Mouse (Mus musculus) lung, adult 2 months (tissue): ENCODE measurements at regions not wholly inside any gene's neighbourhood (a gene's known extent, or its start where the extent isn't known, plus 50 kb on each side); places are given as distances from the start of the nearest gene placed in this dataset.

Experiments used
- DNase-seq: peaks from one replicate; pipeline ENCODE4 v3.0.0; 2022
- H3K4me1 ChIP-seq: fragments of 200-500 bp; 2 replicates; pipeline ENCODE4 v1.6.1; 2011; ENCODE audit warnings: low read length; ENCODE audit not compliant: control insufficient read depth, insufficient read depth
- H3K4me3 ChIP-seq: fragments of 200-500 bp; replicated peaks from 2 replicates; pipeline ENCODE3; 2011; ENCODE audit warnings: low read depth, mild to moderate bottlenecking, control low read depth, low read length; ENCODE audit errors: extremely low read depth
- CTCF ChIP-seq: fragments of 200-500 bp; IDR thresholded peaks from 2 replicates; pipeline ENCODE4 v1.5.1; 2011; ENCODE audit warnings: mild to moderate bottlenecking, low read length, control low read depth; ENCODE audit not compliant: insufficient read depth
- POLR2A ChIP-seq: fragments of 200-500 bp; IDR thresholded peaks from 2 replicates; pipeline ENCODE4 v1.6.1; 2011; ENCODE audit warnings: low read depth, mild to moderate bottlenecking, control low read depth, low read length, borderline replicate concordance; ENCODE audit errors: extremely low read depth
- WGBS: fragments of 180-500 bp; shearing (Covaris S2); methylation state at CpG from one replicate; pipeline ENCODE4 v1.1.7; 2018; 5-methylcytosine and 5-hydroxymethylcytosine counted together

GRCm38 (mm10) chr2:18617520-18617919, 54.7 kb upstream of the Commd3 start:
- no peak for DNase-seq
- no peak for TF ChIP-seq CTCF
- H3K4me3 ChIP-seq, result no peak overlapping the region
- H3K4me1 ChIP-seq, result no peaks in the 10 kb centered on the region
- WGBS, result 44% methylated on average over 5 of the region's 5 CpGs

DNA sequence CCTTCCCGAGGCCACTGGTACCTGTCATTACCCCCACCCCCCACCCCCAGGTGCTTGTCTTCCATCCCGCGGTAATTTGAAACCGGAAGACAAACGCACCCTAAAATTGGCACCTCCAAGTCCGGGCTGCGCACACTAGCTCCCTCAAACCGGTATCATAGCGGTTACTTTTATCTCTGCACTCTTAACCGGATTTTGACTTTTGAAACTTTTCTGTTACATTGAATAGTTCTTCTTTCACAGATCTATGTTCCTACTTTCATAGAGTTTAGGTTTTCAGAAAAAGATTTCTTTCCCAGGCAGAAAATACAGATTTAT, 62.4 kb upstream of the Commd3 start:
- Histone ChIP-seq H3K4me3 (peak overlapping the region; percentile 59), H3K4me1 (peaks cover 4% of the 10 kb centered on the region)
- TF ChIP-seq CTCF (no peak), POLR2A (no peak)
- 20% methylated on average over 10 of the region's 10 CpGs for WGBS
- DNase-seq, result no peak

- WGBS, result 2% methylated on average over 51 of the region's 51 CpGs
- DNase-seq, result peak; percentile 21
- TF ChIP-seq CTCF (no peak), POLR2A (no peak)
- Histone ChIP-seq H3K4me3 (peak overlapping the region; percentile 59), H3K4me1 (peaks cover 4% of the 10 kb centered on the region)
Measured at GRCm38 (mm10) chr2:18609075-18609867, 62.9 kb upstream of the Commd3 start.

DNA sequence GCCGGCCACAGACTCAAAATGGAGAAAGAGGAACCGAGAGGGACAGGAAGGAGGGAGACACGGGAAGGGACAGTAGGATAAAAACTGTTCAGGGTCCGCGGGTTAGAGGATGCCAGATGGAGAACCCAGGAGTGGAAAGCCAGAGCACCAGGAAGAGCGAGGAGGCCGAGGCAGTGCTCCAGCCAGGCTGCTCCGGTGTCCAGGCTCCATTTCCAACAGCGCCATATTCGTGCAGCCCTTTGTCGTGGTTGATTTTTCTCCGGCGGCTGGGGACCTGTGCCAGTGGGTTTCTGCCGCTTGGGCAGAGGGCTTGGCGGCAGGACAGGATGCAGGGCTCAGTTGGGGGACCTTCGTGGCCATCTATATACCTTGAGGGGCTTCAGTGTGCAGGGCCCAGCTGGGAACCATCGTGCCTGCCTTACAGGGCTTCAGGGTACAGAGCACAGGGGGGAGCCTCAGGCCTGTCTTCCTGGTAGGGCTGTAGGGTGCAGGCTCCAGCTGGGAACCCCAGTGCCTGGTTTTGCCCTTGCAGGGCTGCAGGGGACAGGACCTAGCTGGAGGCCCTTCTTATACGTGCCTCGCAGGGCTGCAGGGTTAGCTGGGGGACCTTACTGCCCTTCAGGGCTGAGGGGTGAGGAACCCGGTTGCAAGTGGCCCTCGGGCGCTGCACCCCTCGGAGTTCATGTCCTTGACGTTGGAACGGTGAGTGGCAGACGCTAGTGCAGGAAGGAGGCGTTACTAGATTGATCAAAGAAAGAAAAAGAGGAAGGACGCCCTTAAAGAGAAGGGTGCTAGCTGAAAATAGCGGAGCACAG, 63.7 kb upstream of the Commd3 start:
- H3K4me1 ChIP-seq, result peaks cover 4% of the 10 kb centered on the region
- peak; percentile 37 for DNase-seq
- 0 out of 2 replicates have a peak, but pooled peaks have one; percentile 10 for TF ChIP-seq POLR2A
- no peak for TF ChIP-seq CTCF
- WGBS, result 1% methylated on average over 29 of the region's 29 CpGs
- peak overlapping the region; percentile 59 for H3K4me3 ChIP-seq

- TF ChIP-seq POLR2A (no peak), CTCF (no peak)
- DNase-seq, result no peak
- peaks cover 4% of the 10 kb centered on the region for H3K4me1 ChIP-seq
- WGBS, result 6% methylated on average over 14 of the region's 14 CpGs
- H3K4me3 ChIP-seq, result peak overlapping the region; percentile 59
Measured at GRCm38 (mm10) chr2:18607586-18608259, 64.5 kb upstream of the Commd3 start.

DNA sequence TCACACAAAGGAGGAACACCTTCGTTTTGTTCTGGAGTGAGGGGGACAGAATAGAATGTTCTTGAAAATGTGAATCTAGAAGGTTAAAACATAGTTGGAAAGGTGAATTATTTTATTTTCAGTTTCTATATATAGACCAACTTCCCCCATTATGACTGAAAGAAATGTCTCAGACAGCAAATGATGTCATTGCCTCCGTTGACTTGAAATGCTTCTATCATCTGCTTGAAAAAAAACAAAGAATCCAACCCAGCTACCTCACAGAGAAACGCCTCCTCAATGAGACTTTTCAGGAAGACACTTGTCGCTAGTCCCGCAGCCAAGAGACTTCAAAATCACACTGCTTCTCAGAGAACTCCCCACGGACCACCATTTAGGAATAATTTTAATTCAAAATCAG, 65.1 kb upstream of the Commd3 start:
- DNase-seq, result no peak
- H3K4me3 ChIP-seq, result no peak overlapping the region
- no peak for TF ChIP-seq POLR2A
- TF ChIP-seq CTCF, result no peak
- H3K4me1 ChIP-seq, result peaks cover 4% of the 10 kb centered on the region
- WGBS, result 30% methylated on average over 6 of the region's 6 CpGs

DNA sequence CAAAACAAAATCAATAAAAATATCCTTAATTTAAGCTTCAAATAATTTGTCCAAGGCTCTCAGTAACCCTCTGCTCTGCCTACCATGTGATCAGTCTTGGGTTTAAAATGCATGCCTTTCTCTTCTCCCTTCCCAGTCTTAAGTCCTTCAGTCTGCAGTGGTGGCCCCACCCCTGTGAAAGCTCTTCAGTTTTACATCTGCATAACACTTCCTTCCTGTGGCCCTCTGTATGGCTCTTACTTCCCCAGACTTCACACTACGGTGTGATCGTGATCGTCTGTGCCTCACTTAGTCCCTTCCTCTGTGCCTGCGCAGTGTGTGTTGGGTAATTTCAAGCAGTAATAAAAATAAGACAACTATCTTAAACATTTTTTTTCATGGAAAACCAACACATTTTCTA, 80.0 kb upstream of the Commd3 start:
- TF ChIP-seq CTCF (no peak), POLR2A (no peak)
- 49% methylated on average over 4 of the region's 4 CpGs for WGBS
- no peak for DNase-seq
- no peak overlapping the region for H3K4me3 ChIP-seq
- no peaks in the 10 kb centered on the region for H3K4me1 ChIP-seq

- peak overlapping the region; percentile 32 for H3K4me3 ChIP-seq
- H3K4me1 ChIP-seq, result no peaks in the 10 kb centered on the region
- DNase-seq, result no peak
- WGBS, result 5% methylated on average over 4 of the region's 4 CpGs
- TF ChIP-seq CTCF, result no peak
- TF ChIP-seq POLR2A, result no peak
Measured at GRCm38 (mm10) chr2:18588232-18588631, 84.0 kb upstream of the Commd3 start.

DNA sequence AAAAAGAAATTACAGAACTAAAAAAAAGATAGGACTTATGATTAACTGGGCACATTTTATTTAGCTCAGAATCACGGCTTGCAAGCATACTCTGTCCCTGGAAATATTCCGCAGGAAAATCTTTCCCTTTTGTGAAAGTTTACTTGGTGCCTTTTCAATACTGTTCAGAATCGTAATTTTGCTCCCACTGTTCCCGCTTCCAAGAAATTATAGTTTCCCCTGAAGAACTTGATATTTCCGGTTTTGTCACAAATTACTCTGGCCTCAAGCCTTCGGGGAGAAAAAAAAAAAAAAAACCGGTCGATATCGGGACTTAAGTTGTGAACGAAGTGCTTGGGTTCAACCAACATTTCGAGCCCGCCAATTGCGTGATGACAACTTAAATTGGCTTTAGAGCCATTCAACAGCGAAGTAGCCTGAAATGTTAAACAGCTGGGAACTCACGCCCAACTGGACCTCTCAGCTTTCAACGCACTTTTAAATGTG, 84.4 kb upstream of the Commd3 start:
- peak; percentile 14 for DNase-seq
- Histone ChIP-seq H3K4me3 (peak overlapping the region; percentile 64), H3K4me1 (no peaks in the 10 kb centered on the region)
- TF ChIP-seq CTCF (no peak), POLR2A (no peak)
- under 1% methylated on average over 16 of the region's 16 CpGs for WGBS
